Mouse (Mus musculus): ENCODE measurements around the gene Hid1. TPM values are rescaled to one million over a fixed set of nuclear protein-coding genes. Genes with fewer than 3 reads are reported as not detected.

Hid1 gene
- polyA plus RNA-seq, 1 experiment = 0.78 TPM

- no peak for TF ChIP-seq CTCF (IDR thresholded peaks at IDR 0.05; ENCODE audit: low read depth, low read length)
These were observed 26.3 kb downstream of the Hid1 start for GRCm38 (mm10) chr11:115341246-115341645.

GRCm38 (mm10) chr11:115337826-115338225 lies 29.7 kb downstream of the Hid1 start:
- TF ChIP-seq POLR2A (IDR thresholded peaks at IDR 0.05; ENCODE audit: borderline replicate concordance, low read depth, low read length) (no peak), CTCF (IDR thresholded peaks at IDR 0.05; ENCODE audit: low read depth, low read length) (no peak)
- Histone ChIP-seq H3K4me3 (ENCODE audit: insufficient read depth, low read length) (no peak overlapping the region), H3K27ac (ENCODE audit: insufficient read depth, low read depth, low read length) (no peak overlapping the region)

More at GRCm38 (mm10) chr11:115341246-115341645, 26.3 kb downstream of the Hid1 start:
- H3K27ac ChIP-seq (ENCODE audit: insufficient read depth, low read depth, low read length) = no peak overlapping the region
- H3K4me3 ChIP-seq (ENCODE audit: insufficient read depth, low read length) = no peak overlapping the region
- H3K4me1 ChIP-seq (ENCODE audit: control insufficient read depth, insufficient read depth, low read length) = no peaks in the 10 kb centered on the region

GRCm38 (mm10) chr11:115337350-115337749 lies 30.2 kb downstream of the Hid1 start:
- TF ChIP-seq POLR2A (IDR thresholded peaks at IDR 0.05; ENCODE audit: borderline replicate concordance, low read depth, low read length) (no peak), CTCF (IDR thresholded peaks at IDR 0.05; ENCODE audit: low read depth, low read length) (no peak)
- H3K4me1 ChIP-seq (ENCODE audit: control insufficient read depth, insufficient read depth, low read length) = no peaks in the 10 kb centered on the region
- no peak overlapping the region for H3K27ac ChIP-seq (ENCODE audit: insufficient read depth, low read depth, low read length)
- H3K4me3 ChIP-seq (ENCODE audit: insufficient read depth, low read length) = no peak overlapping the region

More at GRCm38 (mm10) chr11:115337826-115338225, 29.7 kb downstream of the Hid1 start:
- H3K4me1 ChIP-seq (ENCODE audit: control insufficient read depth, insufficient read depth, low read length) = no peaks in the 10 kb centered on the region

- Histone ChIP-seq H3K4me3 (ENCODE audit: insufficient read depth, low read length) (no peak overlapping the region), H3K27ac (ENCODE audit: insufficient read depth, low read depth, low read length) (no peak overlapping the region), H3K4me1 (ENCODE audit: control insufficient read depth, insufficient read depth, low read length) (no peaks in the 10 kb centered on the region)
- TF ChIP-seq CTCF (IDR thresholded peaks at IDR 0.05; ENCODE audit: low read depth, low read length) (no peak), POLR2A (IDR thresholded peaks at IDR 0.05; ENCODE audit: borderline replicate concordance, low read depth, low read length) (no peak)
These were observed 31.4 kb downstream of the Hid1 start for GRCm38 (mm10) chr11:115336115-115336514.

- Histone ChIP-seq H3K4me1 (ENCODE audit: control insufficient read depth, insufficient read depth, low read length) (no peaks in the 10 kb centered on the region), H3K4me3 (ENCODE audit: insufficient read depth, low read length) (no peak overlapping the region), H3K27ac (ENCODE audit: insufficient read depth, low read depth, low read length) (no peak overlapping the region)
- no peak for TF ChIP-seq POLR2A (IDR thresholded peaks at IDR 0.05; ENCODE audit: borderline replicate concordance, low read depth, low read length)
These were observed 32.3 kb downstream of the Hid1 start for GRCm38 (mm10) chr11:115335223-115335622.

GRCm38 (mm10) chr11:115334531-115334930 lies 33.0 kb downstream of the Hid1 start, which contains the start of gene Otop3:
TSS of gene Otop3 (plus strand) at chr11:115334731.
- Histone ChIP-seq H3K27ac (ENCODE audit: insufficient read depth, low read depth, low read length) (no peak within 1 kb of the TSS), H3K4me1 (ENCODE audit: control insufficient read depth, insufficient read depth, low read length) (no peaks in the 10 kb centered on the region), H3K4me3 (ENCODE audit: insufficient read depth, low read length) (no peak within 1 kb of the TSS)
- TF ChIP-seq POLR2A (IDR thresholded peaks at IDR 0.05; ENCODE audit: borderline replicate concordance, low read depth, low read length) = no peak
- no peak for TF ChIP-seq CTCF (IDR thresholded peaks at IDR 0.05; ENCODE audit: low read depth, low read length)

GRCm38 (mm10) chr11:115329339-115329738 lies 38.2 kb downstream of the Hid1 start:
- no peak for TF ChIP-seq CTCF (IDR thresholded peaks at IDR 0.05; ENCODE audit: low read depth, low read length)
- no peak for TF ChIP-seq POLR2A (IDR thresholded peaks at IDR 0.05; ENCODE audit: borderline replicate concordance, low read depth, low read length)
- Histone ChIP-seq H3K4me1 (ENCODE audit: control insufficient read depth, insufficient read depth, low read length) (peaks cover 9% of the 10 kb centered on the region), H3K4me3 (ENCODE audit: insufficient read depth, low read length) (no peak overlapping the region)

GRCm38 (mm10) chr11:115326730-115327129 lies 40.8 kb downstream of the Hid1 start:
- Histone ChIP-seq H3K4me1 (ENCODE audit: control insufficient read depth, insufficient read depth, low read length) (peaks cover 9% of the 10 kb centered on the region), H3K27ac (ENCODE audit: insufficient read depth, low read depth, low read length) (no peak overlapping the region), H3K4me3 (ENCODE audit: insufficient read depth, low read length) (no peak overlapping the region)
- TF ChIP-seq POLR2A (IDR thresholded peaks at IDR 0.05; ENCODE audit: borderline replicate concordance, low read depth, low read length) (no peak), CTCF (IDR thresholded peaks at IDR 0.05; ENCODE audit: low read depth, low read length) (no peak)

More at GRCm38 (mm10) chr11:115329339-115329738, 38.2 kb downstream of the Hid1 start:
- H3K27ac ChIP-seq (ENCODE audit: insufficient read depth, low read depth, low read length) = no peak overlapping the region

- peaks cover 9% of the 10 kb centered on the region for H3K4me1 ChIP-seq (ENCODE audit: control insufficient read depth, insufficient read depth, low read length)
- no peak overlapping the region for H3K27ac ChIP-seq (ENCODE audit: insufficient read depth, low read depth, low read length)
- H3K4me3 ChIP-seq (ENCODE audit: insufficient read depth, low read length) = no peak overlapping the region
- TF ChIP-seq POLR2A (IDR thresholded peaks at IDR 0.05; ENCODE audit: borderline replicate concordance, low read depth, low read length) (no peak), CTCF (IDR thresholded peaks at IDR 0.05; ENCODE audit: low read depth, low read length) (no peak)
These were observed 44.2 kb downstream of the Hid1 start for GRCm38 (mm10) chr11:115323354-115323753.

- H3K4me1 ChIP-seq (ENCODE audit: control insufficient read depth, insufficient read depth, low read length) = 0 out of 2 replicates have a peak, but pooled peaks cover 3% of the 10 kb centered on the region
- TF ChIP-seq CTCF (IDR thresholded peaks at IDR 0.05; ENCODE audit: low read depth, low read length) = peak; percentile 75
- no peak for TF ChIP-seq POLR2A (IDR thresholded peaks at IDR 0.05; ENCODE audit: borderline replicate concordance, low read depth, low read length)
- no peak within 1 kb of the TSS for H3K4me3 ChIP-seq (ENCODE audit: insufficient read depth, low read length)
- H3K27ac ChIP-seq (ENCODE audit: insufficient read depth, low read depth, low read length) = no peak within 1 kb of the TSS
These were observed 45.5 kb downstream of the Hid1 start, which contains the start of gene Ush1g for GRCm38 (mm10) chr11:115321906-115322693. TSS of gene Ush1g (minus strand) at chr11:115322041.
